Mouse (Mus musculus) bone marrow, adult 2 months (tissue): ENCODE results near the gene Rpl39.

Source experiments
- CTCF ChIP-seq: fragments of 200-500 bp; IDR thresholded peaks from 2 replicates; pipeline ENCODE4 v1.5.1; 2011; ENCODE audit warnings: low read length, control low read depth; ENCODE audit not compliant: control insufficient read depth, insufficient read depth
- POLR2A ChIP-seq: fragments of 200-500 bp; IDR thresholded peaks from 2 replicates; pipeline ENCODE4 v1.6.1; 2011; ENCODE audit warnings: low read depth, mild to moderate bottlenecking, control low read depth, low read length, borderline replicate concordance; ENCODE audit not compliant: control insufficient read depth

GRCm38 (mm10) chrX:37117085-37117484 is 31.9 kb upstream of the Rpl39 start:
- TF ChIP-seq CTCF: no peak
- no peak for TF ChIP-seq POLR2A
